Mouse (Mus musculus) adrenal gland, adult 2 months (tissue): Measurements from ENCODE around the gene Pak2. TPM values are rescaled to one million over a fixed set of nuclear protein-coding genes. Genes with fewer than 3 reads are reported as not detected.
"Not testable (repeated sequence)": the region's sequence is repeated elsewhere in the genome, so short reads cannot be mapped to it uniquely, and the experiment has no call there.

Source experiments
- DNase-seq: peaks from one replicate; pipeline ENCODE4 v3.0.0; 2021
- long read RNA-seq: library from polyadenylated mRNA; stranded (forward); transcript quantifications from one replicate; pipeline ENCODE4 v2.0.0, GENCODE M21; 2021
- polyA plus RNA-seq: library from polyadenylated mRNA; depleted of rRNA; stranded (reverse); fragments of >200 nt; gene quantifications from 2 replicates; pipeline ENCODE4 v1.2.3, GENCODE M21; 2012; rRNA removed
- total RNA-seq, 2 experiments: library from RNA; stranded (reverse); gene quantifications; 2 replicates each; pipeline ENCODE4 v1.2.3; 2021

The Pak2 gene
- total RNA-seq (10 to 100 TPM; 50.4 to 57.5 TPM), polyA plus RNA-seq (15.0 and 20.6 TPM in 2 replicates)
- long read RNA-seq, full-length matches to known transcripts: 27 of 37 reads
- long read RNA-seq, partial matches to known transcripts: 4 of 37 reads
- long read RNA-seq, other reads (novel, unspliced or antisense): 6 of 37 reads

DNA sequence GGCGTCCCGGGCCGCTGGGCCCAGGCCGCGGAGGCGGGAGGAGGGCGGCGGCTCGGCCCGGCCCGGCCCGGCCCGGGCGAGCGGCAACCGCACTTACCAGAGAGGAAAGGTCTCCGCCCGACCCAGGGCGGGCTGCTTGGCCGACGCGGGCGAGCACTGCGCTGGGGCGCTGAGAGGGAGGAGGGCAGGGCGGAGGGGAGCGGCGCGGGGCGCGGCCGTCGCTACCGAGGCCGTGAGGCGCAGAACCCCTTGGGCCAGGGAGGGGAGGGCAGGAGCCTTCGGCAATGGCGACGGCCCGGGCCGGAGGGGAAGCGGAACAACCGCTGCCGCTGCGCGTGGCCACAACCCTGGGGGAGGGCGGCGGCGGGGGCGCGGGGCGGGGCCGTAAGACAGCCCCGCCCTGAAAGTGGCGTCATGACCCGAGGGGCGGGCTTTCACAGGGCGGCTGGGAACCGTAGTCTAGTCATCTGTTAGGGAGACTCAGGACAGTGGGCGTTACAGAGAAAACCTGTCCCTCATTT, at the start of gene Pak2:
Gene Pak2, minus strand, starts transcription at position 352 of the 521 bp plus-strand sequence.
- DNase-seq: peak; percentile 96

DNA sequence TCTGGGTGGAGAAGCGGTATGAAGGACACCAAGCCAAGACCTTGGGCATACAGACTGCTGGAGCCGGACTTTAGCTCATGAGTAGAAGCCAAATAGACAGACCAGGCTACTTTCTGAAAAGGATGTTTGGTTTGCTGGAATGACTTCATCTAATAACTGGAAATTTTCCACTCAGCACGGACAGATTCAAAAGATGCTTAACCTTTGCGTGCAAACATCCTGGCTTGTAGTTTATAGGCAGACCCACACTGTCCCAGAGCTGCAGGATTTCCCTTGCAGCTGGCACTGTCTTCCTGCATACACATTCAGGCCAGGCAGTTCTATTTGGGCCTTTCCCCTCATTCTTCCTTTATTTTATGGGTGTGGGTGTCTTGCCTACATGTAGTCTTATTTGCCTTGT, 47.9 kb upstream of the Pak2 start:
- peak; percentile 23 for DNase-seq

DNA sequence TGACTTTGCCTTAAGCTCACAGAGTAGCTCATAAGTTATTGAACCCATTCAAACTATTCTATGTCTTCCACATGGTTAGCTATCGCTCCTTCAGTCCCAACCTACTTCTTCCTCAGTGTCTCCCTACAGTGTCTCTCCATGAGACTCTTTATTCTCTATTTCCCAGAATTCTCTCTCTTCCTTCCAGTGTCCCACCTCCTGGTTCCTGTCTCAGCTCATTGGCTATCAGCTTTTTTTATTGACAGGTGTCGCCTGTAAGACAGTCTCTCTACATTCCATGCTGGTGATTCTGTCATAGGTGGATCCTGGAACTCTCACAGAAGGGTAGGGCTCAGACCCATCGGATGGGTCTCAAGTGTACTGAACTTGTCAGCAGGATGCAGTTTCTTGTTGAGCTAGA, 46.2 kb upstream of the Pak2 start:
- no peak for DNase-seq

DNA sequence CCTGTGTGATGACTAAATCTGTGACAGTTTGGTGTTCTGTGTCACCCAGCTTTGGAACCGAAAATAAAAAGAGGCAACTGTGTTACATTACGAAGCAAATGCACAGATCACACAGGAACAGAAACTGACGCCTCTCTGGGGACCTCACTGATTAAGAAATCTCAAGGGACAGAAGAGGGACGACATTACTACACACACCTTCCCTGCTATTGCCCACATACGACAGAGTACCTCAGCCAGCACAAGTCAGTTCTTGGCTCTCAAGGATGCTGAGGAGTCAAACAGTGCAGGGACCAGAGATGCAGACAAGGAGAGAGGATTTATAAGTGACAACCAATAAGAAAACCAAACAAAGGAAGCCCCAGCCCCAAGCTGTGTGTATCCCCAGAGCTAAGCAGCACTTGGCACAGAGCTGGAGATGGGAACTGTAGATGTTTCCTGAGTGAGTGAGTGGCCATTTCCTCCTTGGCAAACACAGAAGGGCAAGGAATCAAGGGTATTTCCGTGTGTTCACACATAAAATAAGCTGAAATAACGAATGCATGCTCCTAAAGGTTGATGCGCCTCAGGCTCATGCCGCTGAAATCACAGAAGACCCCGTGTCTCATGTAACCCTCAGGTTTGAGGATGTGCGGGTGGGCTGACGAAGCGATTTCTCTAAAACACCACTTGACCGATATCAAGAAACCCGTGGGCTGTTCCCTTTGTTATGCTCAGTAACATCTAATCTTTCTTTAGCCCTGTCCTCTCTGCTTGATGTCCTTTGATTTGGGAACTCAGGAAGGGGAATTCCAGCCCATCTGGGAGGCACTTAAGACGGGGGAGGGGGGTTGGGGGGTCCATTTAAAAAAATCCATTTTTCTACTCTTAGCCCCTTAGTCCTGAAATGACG, 45.5 kb upstream of the Pak2 start:
- peak; percentile 27 for DNase-seq

DNA sequence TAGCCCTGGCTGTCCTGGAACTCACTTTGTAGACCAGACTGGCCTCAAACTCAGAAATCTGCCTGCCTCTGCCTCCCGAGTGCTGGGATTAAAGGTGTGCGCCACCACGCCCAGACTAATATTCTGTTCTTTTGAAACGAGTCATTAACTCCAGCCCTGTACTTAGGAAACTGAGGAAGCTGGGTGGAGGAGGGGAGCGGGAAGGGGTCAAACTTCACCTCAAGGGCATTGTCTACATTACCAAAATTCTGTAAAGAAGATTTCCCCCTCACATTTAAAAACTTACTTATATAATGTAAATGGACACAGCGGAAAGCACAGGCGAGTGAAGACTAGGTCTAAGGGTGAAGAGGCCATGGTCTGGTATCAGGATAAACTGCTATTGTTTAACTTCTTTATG, 44.9 kb upstream of the Pak2 start:
- no peak for DNase-seq

- no peak for DNase-seq
Measured at GRCm38 (mm10) chr16:32120454-32120853, 41.3 kb upstream of the Pak2 start.

DNA sequence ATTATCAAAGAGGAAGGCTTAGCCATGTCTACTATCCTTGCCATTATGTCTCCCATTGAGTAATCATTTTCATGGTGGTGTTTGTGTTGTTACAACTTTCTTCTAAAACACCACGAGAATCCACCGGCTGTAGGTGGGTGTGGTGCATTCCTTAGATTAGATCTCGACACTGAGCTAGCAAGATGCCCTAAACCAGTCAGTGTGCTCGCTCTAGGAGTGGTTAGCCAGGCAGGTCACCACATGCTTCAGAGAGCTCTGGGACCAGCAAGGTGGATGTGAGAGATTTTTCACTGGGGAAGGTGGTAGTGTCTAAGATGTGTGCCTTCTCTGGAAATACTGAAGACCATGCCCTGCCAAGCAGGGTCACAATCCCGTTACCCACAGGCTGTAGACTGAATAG, 37.0 kb upstream of the Pak2 start:
- DNase-seq: no peak

DNA sequence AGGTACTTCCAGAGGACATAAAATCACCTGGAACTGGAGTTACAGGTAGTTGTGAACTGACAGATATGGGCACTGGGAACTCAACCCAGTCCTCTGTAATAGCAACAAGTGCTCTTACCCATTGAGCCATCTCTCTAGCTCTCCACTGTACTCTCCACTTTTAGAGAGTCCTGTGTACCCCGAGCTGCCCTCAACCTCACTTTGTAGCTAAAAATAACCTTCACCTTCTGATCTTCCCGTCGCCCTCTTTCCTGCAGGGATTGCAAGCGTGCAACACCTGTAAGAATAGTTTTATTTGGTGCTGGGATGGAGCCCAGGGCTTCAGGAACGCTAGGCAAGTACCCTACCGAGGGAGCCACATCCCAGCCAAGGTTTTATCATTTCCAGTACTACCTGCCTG, 36.6 kb upstream of the Pak2 start:
- no peak for DNase-seq

- DNase-seq: peak; percentile 83
Measured at GRCm38 (mm10) chr16:32114968-32115695, 36.0 kb upstream of the Pak2 start.

DNA sequence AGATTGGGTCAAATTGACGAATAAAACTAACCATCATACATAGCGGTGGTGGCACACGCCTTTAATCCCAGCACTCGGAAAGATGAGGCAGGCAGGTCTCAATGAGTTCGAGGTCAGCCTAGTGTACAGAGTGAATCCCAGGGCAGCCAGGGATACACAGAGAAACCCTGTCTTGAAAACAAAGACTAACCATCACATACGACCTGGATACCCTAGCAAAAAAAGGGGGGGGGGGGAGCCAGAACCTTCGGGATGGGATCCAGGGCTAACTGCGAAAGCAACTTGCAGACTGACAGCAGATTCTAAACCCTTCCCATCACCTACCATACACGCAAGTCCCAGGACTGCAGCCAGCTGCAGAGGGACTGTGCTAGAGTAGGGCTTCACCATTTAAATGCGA, 35.3 kb upstream of the Pak2 start:
- no peak for DNase-seq

- peak; percentile 54 for DNase-seq
Measured at GRCm38 (mm10) chr16:32113541-32114218, 34.5 kb upstream of the Pak2 start.

GRCm38 (mm10) chr16:32110951-32111699, 32.0 kb upstream of the Pak2 start:
- peak; percentile 31 for DNase-seq

DNA sequence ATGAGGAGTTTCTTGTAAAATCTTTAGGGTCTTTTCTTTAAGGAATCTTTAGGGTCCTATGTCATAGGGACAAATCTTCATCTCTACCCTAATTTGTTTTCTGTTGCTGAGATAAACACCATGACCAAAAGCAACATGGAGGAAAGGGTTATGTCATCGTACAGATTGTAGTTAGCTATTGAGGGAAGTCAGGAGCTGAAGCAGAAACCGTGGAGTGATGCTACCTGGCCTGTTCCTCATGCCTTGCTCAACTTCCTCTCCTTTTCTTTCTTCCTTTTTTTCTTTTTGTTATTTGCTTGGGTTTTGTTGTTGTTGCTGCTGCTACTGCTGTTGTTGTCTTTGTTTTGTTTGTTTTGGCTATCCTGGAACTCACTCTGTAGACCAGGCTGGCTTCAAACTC, 29.4 kb upstream of the Pak2 start:
- no peak for DNase-seq

GRCm38 (mm10) chr16:32108170-32108569, 29.0 kb upstream of the Pak2 start:
- no peak for DNase-seq

DNA sequence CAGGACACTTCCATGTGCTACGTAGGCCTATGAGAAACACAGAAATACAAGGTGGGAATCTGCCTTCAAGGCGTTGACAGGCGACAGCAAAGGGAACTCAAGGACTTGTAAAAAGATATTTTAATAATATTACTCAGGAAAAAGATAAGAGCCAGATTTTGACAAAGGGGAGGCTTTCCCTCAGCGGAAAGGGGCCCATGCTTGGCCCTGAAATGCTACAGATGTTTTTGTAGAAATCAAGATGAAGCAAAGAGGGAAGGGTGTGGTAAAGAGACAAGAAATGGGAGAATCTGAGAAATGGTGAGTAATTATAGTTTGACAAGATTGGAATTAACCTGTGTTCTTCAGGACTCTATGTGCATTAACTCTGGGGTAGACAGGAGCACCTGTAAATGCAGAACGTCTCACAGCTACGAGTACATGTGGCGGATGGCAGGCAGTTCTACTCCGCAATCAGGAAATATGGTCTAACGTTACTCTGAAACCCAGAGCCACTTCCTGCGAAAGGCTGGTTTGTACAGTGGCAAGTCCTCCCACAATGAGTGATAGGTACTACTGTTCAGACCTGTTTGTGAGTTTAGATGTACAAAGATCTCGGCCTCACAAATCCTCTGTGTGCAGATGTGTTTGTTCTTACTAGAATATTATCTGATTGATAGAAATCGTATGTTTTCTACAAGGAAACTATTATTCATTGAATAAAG, 28.4 kb upstream of the Pak2 start:
- DNase-seq: no peak

DNA sequence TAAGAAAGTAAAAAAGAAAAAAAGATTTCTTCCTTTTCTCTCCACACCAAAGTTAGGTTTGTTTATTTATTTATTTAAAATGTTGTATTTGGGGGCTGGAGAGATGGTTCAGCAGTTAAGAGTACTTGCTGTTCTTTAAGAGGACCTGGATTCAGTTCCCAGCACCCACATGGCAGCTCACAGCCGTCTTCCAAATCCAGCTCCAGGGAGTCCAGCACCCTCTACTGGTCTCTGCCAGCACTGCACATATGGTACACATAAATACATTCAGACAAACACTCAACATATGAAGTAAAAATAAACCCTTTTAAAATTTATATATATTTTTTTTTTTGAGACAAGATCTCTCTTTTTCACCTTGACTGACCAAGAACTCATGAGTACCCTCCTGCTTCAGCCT, 26.6 kb upstream of the Pak2 start:
- no peak for DNase-seq

DNA sequence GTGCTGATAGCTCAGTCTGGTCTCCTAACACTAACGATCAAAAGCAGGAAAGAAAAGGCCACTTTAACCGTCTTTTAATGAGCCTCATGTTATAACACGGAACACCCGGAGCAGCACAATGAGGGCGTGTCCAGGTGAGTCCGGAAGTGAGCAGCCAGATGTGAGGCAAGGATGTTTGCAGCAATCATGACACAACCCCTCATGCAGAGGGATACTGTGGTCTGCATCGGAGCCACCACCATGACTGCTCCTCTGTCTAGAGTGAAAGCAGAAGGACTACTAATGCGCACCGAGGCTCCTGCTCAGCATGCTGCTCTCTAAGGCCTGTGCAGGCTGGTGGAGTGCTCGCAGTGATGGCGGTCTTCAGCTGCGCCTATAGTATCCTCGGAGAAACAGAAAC, 23.2 kb upstream of the Pak2 start:
- DNase-seq: no peak

DNA sequence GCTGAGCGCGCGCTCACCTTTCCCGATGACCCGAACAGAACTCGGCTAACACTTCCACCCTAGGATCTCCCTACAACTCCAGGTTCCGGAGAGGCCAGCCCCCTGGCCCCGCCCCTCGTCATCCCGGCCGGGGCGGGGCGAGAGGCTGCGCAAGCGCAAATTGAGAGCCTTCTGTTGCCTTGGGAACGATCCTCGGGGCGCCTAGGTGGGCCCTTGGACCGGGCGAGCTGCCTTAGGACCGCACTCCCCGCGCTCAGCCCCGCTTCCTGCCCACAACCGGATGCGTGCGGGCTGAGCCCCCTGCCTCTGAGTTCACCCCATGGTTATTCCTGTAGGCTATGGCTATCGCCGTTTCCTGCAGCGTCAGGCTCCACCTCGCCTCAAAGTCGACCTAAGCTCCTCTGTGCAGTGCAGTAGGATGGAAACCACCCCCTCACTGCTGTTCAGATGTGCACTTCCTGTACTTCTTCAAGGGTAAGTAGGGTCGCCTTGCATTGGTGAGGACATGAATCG, 20.6 kb upstream of the Pak2 start, which contains the start of the genes Pigx and Cep19:
Gene Pigx, minus strand, starts transcription at position 103 of the 513 bp plus-strand sequence.
Gene Cep19, plus strand, starts transcription at position 163 of the 513 bp plus-strand sequence.
- DNase-seq: peak; percentile 96

DNA sequence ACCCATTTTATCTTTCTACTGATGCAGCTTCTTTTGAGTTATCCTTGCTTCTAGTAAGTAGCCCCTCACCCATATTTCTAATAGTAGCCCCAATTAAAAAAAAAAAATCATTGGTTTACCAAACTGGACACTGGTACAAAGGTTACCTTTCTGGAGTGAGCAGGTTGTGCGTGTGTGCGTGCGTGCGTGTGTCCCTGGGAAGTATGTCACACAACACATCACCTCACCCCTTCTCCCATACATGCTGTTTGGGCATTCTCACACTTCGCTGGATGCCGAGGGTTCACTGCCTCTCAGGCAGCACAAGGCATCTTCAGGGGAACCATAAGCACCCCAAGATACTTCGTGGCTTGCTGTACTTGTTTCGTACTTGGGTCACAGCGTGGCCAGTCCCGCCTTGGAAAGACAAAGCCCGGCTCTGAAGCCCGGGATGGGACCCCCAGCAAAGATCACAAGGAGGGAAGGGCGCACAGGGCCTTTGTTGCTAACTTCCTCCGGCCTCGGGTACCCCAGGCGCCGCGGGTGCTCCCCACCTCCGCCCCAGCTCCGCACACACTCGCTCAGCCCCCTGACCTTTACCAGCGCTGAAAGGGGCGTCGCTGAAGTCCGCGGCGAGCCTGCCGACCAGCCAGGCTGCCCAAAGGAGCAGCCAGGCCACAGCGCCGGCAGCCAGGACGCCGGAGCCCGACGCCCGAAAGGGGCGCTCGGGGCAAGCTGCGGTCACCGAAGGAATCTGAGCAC, 19.9 kb upstream of the Pak2 start:
- no peak for DNase-seq

DNA sequence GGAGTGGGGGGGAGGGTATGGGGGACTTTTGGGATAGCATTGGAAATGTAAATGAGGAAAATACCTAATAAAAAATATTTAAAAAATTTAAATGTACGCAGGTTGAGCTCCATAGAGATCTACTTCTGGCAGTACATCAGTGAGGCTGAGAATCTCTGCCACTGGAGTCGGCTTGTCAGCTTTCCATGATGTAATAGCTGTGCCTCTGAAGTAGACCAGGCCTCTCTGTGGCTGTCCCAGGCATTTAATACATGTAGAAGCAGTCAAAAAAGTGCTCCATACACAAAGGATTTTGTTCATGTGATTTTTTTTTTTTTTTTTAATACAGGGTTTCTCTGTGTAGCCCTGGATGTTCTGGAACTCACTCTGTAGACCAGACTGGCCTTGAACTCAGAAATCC, 18.6 kb upstream of the Pak2 start:
- not testable (repeated sequence) for DNase-seq
